Mouse (Mus musculus) cerebellum, adult 11 months (tissue): ENCODE data around the gene Brk1.

Experiments used
- DNase-seq: peaks from one replicate; pipeline ENCODE4 v3.0.0; 2022

Brk1 gene

GRCm38 (mm10) chr6:113661353-113662241 is 57.0 kb downstream of the Brk1 start:
- DNase-seq, result no peak

- DNase-seq, result no peak
These were observed 58.6 kb downstream of the Brk1 start for GRCm38 (mm10) chr6:113662964-113663700.

GRCm38 (mm10) chr6:113664305-113664704 is 59.7 kb downstream of the Brk1 start:
- no peak for DNase-seq
